Mouse (Mus musculus): ENCODE results near the gene Ntn5. TPM values are rescaled to one million over a fixed set of nuclear protein-coding genes. Genes with fewer than 3 reads are reported as not detected.

Ntn5 gene
- 0.22 and 0.36 TPM in 2 replicates for polyA plus RNA-seq (2015; fragmentation: Nextera tagmentation; extraction: Ambion mirVana)

DNA sequence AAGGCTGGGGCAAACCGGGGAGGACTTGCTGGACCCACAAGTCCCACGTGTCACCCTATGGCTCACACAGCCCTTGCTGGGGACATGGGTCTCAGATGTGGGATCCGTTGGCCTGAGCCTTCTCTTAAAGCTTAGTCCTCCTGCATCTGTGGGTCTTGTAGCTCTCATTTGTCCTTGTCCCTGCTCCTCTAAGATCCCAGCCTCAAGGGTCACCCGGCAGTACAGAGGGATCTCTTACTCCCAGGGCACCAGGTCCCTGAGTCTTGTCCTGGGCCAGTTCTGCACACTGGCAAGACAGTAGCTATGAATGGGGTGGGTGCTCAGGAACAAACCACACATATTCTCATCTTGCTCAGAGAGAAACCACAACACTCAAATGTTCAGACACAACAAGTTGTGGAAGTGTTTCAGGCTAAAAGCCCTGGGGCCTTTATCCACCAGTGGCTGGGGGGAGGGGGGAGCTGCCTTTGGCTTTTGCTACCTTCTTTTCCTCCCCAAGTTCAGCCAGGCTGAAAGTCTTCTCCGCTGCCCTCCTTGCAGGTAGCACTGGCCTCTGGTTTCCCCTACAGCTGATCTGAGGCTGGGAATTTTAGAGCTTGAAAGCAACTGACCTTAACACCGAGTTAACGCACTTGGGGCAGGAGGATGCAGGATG is at the start of gene Ntn5:
Ntn5 (plus strand) TSS at position 627 of the 655 bp plus-strand sequence.
- no peak for ATAC-seq (replicated peaks; ENCODE audit: extremely low read depth, insufficient read depth, low FRiP score)
- H3K27me3 ChIP-seq (ENCODE audit: control insufficient read depth, insufficient read depth, low read length): no peaks in the 10 kb centered on the region
- 74% methylated on average over 7 of the region's 7 CpGs for WGBS
- H3K4me1 ChIP-seq (ENCODE audit: control insufficient read depth, insufficient read depth, low read length): peaks cover 26% of the 10 kb centered on the region
- H3K9me3 ChIP-seq (replicated peaks; ENCODE audit: control insufficient read depth, low read length): no peaks in the 10 kb centered on the region
- peak within 1 kb of the TSS; percentile 10; the same call in 1 of the 2 replicates for H3K9ac ChIP-seq (ENCODE audit: low read length)
- H3K36me3 ChIP-seq (ENCODE audit: control insufficient read depth, insufficient read depth): no peaks in the 10 kb centered on the region
- no peak within 1 kb of the TSS for H3K4me3 ChIP-seq (ENCODE audit: low read length)
- no peak within 1 kb of the TSS for H3K27ac ChIP-seq (ENCODE audit: low read length)
- no peak within 1 kb of the TSS for H3K4me2 ChIP-seq (ENCODE audit: low read depth, low read length)

- Histone ChIP-seq H3K27me3 (ENCODE audit: control insufficient read depth, insufficient read depth, low read length) (0 out of 2 replicates have a peak, but pooled peaks cover 2% of the 10 kb centered on the region), H3K9me3 (replicated peaks; ENCODE audit: control insufficient read depth, low read length) (no peaks in the 10 kb centered on the region), H3K9ac (ENCODE audit: low read length) (no peak overlapping the region), H3K27ac (ENCODE audit: low read length) (peak overlapping the region; percentile 79), H3K4me2 (ENCODE audit: low read depth, low read length) (no peak overlapping the region), H3K4me1 (ENCODE audit: control insufficient read depth, insufficient read depth, low read length) (peaks cover 27% of the 10 kb centered on the region), H3K36me3 (ENCODE audit: control insufficient read depth, insufficient read depth) (peaks cover 9% of the 10 kb centered on the region), H3K4me3 (ENCODE audit: low read length) (no peak overlapping the region)
- ATAC-seq (replicated peaks; ENCODE audit: extremely low read depth, insufficient read depth, low FRiP score): no peak
- 68% methylated on average over 11 of the region's 11 CpGs for WGBS
These were observed 48.7 kb upstream of the Ntn5 start for GRCm38 (mm10) chr7:45634946-45635681.

- H3K27ac ChIP-seq (ENCODE audit: low read length): peak overlapping the region; percentile 79
- ATAC-seq (replicated peaks; ENCODE audit: extremely low read depth, insufficient read depth, low FRiP score): no peak; the same call in 1 of the 2 replicates
- H3K4me2 ChIP-seq (ENCODE audit: low read depth, low read length): peak overlapping the region; percentile 14
- no peak overlapping the region for H3K4me3 ChIP-seq (ENCODE audit: low read length)
- no peaks in the 10 kb centered on the region for H3K9me3 ChIP-seq (replicated peaks; ENCODE audit: control insufficient read depth, low read length)
- 56% methylated on average over 15 of the region's 15 CpGs for WGBS
- peaks cover 33% of the 10 kb centered on the region for H3K4me1 ChIP-seq (ENCODE audit: control insufficient read depth, insufficient read depth, low read length)
- 0 out of 2 replicates have a peak, but pooled peaks cover 2% of the 10 kb centered on the region for H3K27me3 ChIP-seq (ENCODE audit: control insufficient read depth, insufficient read depth, low read length)
- H3K36me3 ChIP-seq (ENCODE audit: control insufficient read depth, insufficient read depth): peaks cover 9% of the 10 kb centered on the region
- no peak overlapping the region for H3K9ac ChIP-seq (ENCODE audit: low read length)
These were observed 47.8 kb upstream of the Ntn5 start for GRCm38 (mm10) chr7:45635711-45636688.

GRCm38 (mm10) chr7:45637710-45638109 is 46.1 kb upstream of the Ntn5 start:
- H3K9me3 ChIP-seq (replicated peaks; ENCODE audit: control insufficient read depth, low read length): no peaks in the 10 kb centered on the region
- ATAC-seq (replicated peaks; ENCODE audit: extremely low read depth, insufficient read depth, low FRiP score): no peak
- 91% methylated on average over 6 of the region's 6 CpGs for WGBS
- no peak overlapping the region for H3K27ac ChIP-seq (ENCODE audit: low read length)
- H3K4me3 ChIP-seq (ENCODE audit: low read length): no peak overlapping the region
- H3K36me3 ChIP-seq (ENCODE audit: control insufficient read depth, insufficient read depth): peaks cover 9% of the 10 kb centered on the region
- no peak overlapping the region for H3K9ac ChIP-seq (ENCODE audit: low read length)
- H3K4me1 ChIP-seq (ENCODE audit: control insufficient read depth, insufficient read depth, low read length): peaks cover 44% of the 10 kb centered on the region
- H3K27me3 ChIP-seq (ENCODE audit: control insufficient read depth, insufficient read depth, low read length): no peaks in the 10 kb centered on the region
- H3K4me2 ChIP-seq (ENCODE audit: low read depth, low read length): peak overlapping the region; percentile 53; the same call in 1 of the 2 replicates

- 29% methylated on average over 29 of the region's 29 CpGs for WGBS
- Histone ChIP-seq H3K4me1 (ENCODE audit: control insufficient read depth, insufficient read depth, low read length) (peaks cover 42% of the 10 kb centered on the region), H3K9me3 (replicated peaks; ENCODE audit: control insufficient read depth, low read length) (no peaks in the 10 kb centered on the region), H3K4me3 (ENCODE audit: low read length) (peak overlapping the region; percentile 18), H3K27me3 (ENCODE audit: control insufficient read depth, insufficient read depth, low read length) (no peaks in the 10 kb centered on the region), H3K4me2 (ENCODE audit: low read depth, low read length) (peak overlapping the region; percentile 53), H3K9ac (ENCODE audit: low read length) (peak overlapping the region; percentile 43; the same call in 1 of the 2 replicates), H3K27ac (ENCODE audit: low read length) (no peak overlapping the region), H3K36me3 (ENCODE audit: control insufficient read depth, insufficient read depth) (peaks cover 9% of the 10 kb centered on the region)
- ATAC-seq (replicated peaks; ENCODE audit: extremely low read depth, insufficient read depth, low FRiP score): peak; percentile 77
These were observed 45.0 kb upstream of the Ntn5 start for GRCm38 (mm10) chr7:45638623-45639401.

- Histone ChIP-seq H3K4me1 (ENCODE audit: control insufficient read depth, insufficient read depth, low read length) (peaks cover 46% of the 10 kb centered on the region), H3K9me3 (replicated peaks; ENCODE audit: control insufficient read depth, low read length) (no peaks in the 10 kb centered on the region), H3K4me2 (ENCODE audit: low read depth, low read length) (no peak within 1 kb of the TSS; the same call in 1 of the 2 replicates), H3K36me3 (ENCODE audit: control insufficient read depth, insufficient read depth) (peaks cover 9% of the 10 kb centered on the region), H3K27me3 (ENCODE audit: control insufficient read depth, insufficient read depth, low read length) (no peaks in the 10 kb centered on the region), H3K27ac (ENCODE audit: low read length) (peak within 1 kb of the TSS; percentile 72), H3K9ac (ENCODE audit: low read length) (no peak within 1 kb of the TSS), H3K4me3 (ENCODE audit: low read length) (no peak within 1 kb of the TSS)
- 37% methylated on average over 19 of the region's 19 CpGs for WGBS
- ATAC-seq (replicated peaks; ENCODE audit: extremely low read depth, insufficient read depth, low FRiP score): no peak
These were observed 44.2 kb upstream of the Ntn5 start, which contains the start of gene Mamstr for GRCm38 (mm10) chr7:45639561-45640027. Gene Mamstr, plus strand, starts transcription at chr7:45639977.

DNA sequence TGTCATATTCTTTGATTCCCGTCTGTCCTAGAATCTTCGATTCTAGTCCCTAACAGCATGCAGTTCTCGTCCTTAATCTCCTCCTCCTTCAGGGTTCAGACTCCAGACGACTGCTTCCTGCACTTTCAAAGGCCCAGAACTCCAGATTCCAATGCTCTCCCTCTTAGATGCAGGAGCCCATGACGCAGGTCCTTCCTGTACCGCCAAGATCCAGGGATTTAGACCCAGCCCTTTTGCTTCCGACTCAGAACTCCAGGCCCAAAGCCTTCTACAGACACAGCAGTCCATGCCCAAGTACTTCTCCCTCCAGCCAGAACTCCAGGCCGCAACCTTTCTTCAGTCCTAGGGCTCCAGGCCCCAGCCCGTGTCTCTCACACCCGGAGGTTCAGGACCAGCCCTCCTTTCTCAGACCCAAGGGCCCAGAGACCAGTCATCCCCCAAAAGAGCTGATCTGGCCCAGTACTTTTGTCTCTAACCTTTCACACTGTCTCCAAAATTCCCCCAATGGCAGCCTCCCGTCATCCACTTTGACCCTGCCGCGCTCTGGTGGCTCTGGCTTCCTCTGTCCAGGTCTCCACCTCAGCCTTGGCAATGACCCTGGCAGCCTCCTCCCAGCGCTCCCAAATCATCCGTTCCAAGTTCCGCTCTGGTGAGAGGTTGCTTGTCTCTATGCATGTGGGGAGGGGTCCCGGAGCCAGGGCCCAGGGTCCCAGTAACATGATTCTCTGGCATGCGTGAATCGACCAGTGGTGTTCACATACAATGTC is 43.4 kb upstream of the Ntn5 start:
- no peaks in the 10 kb centered on the region for H3K27me3 ChIP-seq (ENCODE audit: control insufficient read depth, insufficient read depth, low read length)
- H3K4me3 ChIP-seq (ENCODE audit: low read length): no peak overlapping the region
- ATAC-seq (replicated peaks; ENCODE audit: extremely low read depth, insufficient read depth, low FRiP score): no peak
- no peak overlapping the region for H3K4me2 ChIP-seq (ENCODE audit: low read depth, low read length)
- peaks cover 49% of the 10 kb centered on the region for H3K4me1 ChIP-seq (ENCODE audit: control insufficient read depth, insufficient read depth, low read length)
- H3K27ac ChIP-seq (ENCODE audit: low read length): peak overlapping the region; percentile 72
- peaks cover 9% of the 10 kb centered on the region for H3K36me3 ChIP-seq (ENCODE audit: control insufficient read depth, insufficient read depth)
- H3K9me3 ChIP-seq (replicated peaks; ENCODE audit: control insufficient read depth, low read length): no peaks in the 10 kb centered on the region
- WGBS: 76% methylated on average over 19 of the region's 19 CpGs
- no peak overlapping the region for H3K9ac ChIP-seq (ENCODE audit: low read length)
